Mouse (Mus musculus) embryo, embryonic 9.5 days (tissue): ENCODE results near the gene Myoz1.
"Not testable (repeated sequence)": the region's sequence is repeated elsewhere in the genome, so short reads cannot be mapped to it uniquely, and the experiment has no call there.

Experiments used
- DNase-seq: peaks from one replicate; pipeline ENCODE4 v3.0.0-alpha.2; 2017; ENCODE audit errors: extremely low spot score

Myoz1 gene

GRCm38 (mm10) chr14:20638702-20639101 lies 17.6 kb downstream of the Myoz1 start:
- DNase-seq: no peak

GRCm38 (mm10) chr14:20637818-20638574 lies 18.3 kb downstream of the Myoz1 start:
- no peak for DNase-seq

- DNase-seq: not testable (repeated sequence)
Observed at GRCm38 (mm10) chr14:20636968-20637367, 19.4 kb downstream of the Myoz1 start.

- no peak for DNase-seq
Observed at GRCm38 (mm10) chr14:20635546-20635945, 20.8 kb downstream of the Myoz1 start.

- no peak for DNase-seq
Observed at GRCm38 (mm10) chr14:20631253-20631652, 25.1 kb downstream of the Myoz1 start.

GRCm38 (mm10) chr14:20626971-20627370 lies 29.4 kb downstream of the Myoz1 start:
- no peak for DNase-seq

- no peak for DNase-seq
Observed at GRCm38 (mm10) chr14:20626447-20626846, 29.9 kb downstream of the Myoz1 start.

GRCm38 (mm10) chr14:20622907-20623306 lies 33.4 kb downstream of the Myoz1 start:
- DNase-seq: no peak

GRCm38 (mm10) chr14:20622412-20622811 lies 33.9 kb downstream of the Myoz1 start:
- DNase-seq: no peak

- no peak for DNase-seq
Observed at GRCm38 (mm10) chr14:20621903-20622302, 34.4 kb downstream of the Myoz1 start.

GRCm38 (mm10) chr14:20619131-20619530 lies 37.2 kb downstream of the Myoz1 start:
- no peak for DNase-seq

- DNase-seq: no peak
Observed at GRCm38 (mm10) chr14:20618211-20618610, 38.1 kb downstream of the Myoz1 start.

GRCm38 (mm10) chr14:20616421-20616820 lies 39.9 kb downstream of the Myoz1 start:
- DNase-seq: no peak

- no peak for DNase-seq
Observed at GRCm38 (mm10) chr14:20615075-20615474, 41.3 kb downstream of the Myoz1 start.

GRCm38 (mm10) chr14:20612820-20613219 lies 43.5 kb downstream of the Myoz1 start:
- no peak for DNase-seq

- DNase-seq: no peak
Observed at GRCm38 (mm10) chr14:20610146-20610545, 46.2 kb downstream of the Myoz1 start.

- DNase-seq: no peak
Observed at GRCm38 (mm10) chr14:20609519-20609918, 46.8 kb downstream of the Myoz1 start.

- no peak for DNase-seq
Observed at GRCm38 (mm10) chr14:20607396-20608126, 48.8 kb downstream of the Myoz1 start.

- DNase-seq: no peak
Observed at GRCm38 (mm10) chr14:20601287-20601686, 55.1 kb downstream of the Myoz1 start.

GRCm38 (mm10) chr14:20600203-20600602 lies 56.1 kb downstream of the Myoz1 start:
- DNase-seq: no peak

- DNase-seq: no peak
Observed at GRCm38 (mm10) chr14:20599542-20599941, 56.8 kb downstream of the Myoz1 start.
